Mouse (Mus musculus): Measurements from ENCODE around the gene Midn.
A peak's percentile ranks its signal among the peaks of the same experiment; 100 is the strongest.

Midn gene

GRCm38 (mm10) chr10:80172527-80173292 is 24.6 kb downstream of the Midn start, which contains the start of gene 1600002K03Rik:
1600002K03Rik (plus strand) TSS chr10:80172944.
- DNase-seq = peak; percentile 84

- peak; percentile 23 for DNase-seq
Observed at GRCm38 (mm10) chr10:80173358-80173757, 25.3 kb downstream of the Midn start.

GRCm38 (mm10) chr10:80173955-80174640 is 26.0 kb downstream of the Midn start:
- no peak for DNase-seq

- peak; percentile 40 for DNase-seq
Observed at GRCm38 (mm10) chr10:80174705-80175104, 26.6 kb downstream of the Midn start.

- DNase-seq = peak; percentile 24
Observed at GRCm38 (mm10) chr10:80175536-80176269, 27.6 kb downstream of the Midn start.

GRCm38 (mm10) chr10:80176270-80176834 is 28.3 kb downstream of the Midn start:
- DNase-seq = no peak

GRCm38 (mm10) chr10:80177441-80178279 is 29.6 kb downstream of the Midn start:
- DNase-seq = no peak

GRCm38 (mm10) chr10:80179068-80180051 is 31.3 kb downstream of the Midn start, which contains the start of gene Efna2:
Efna2 (plus strand) TSS chr10:80179482.
- peak; percentile 65 for DNase-seq

- DNase-seq = no peak
Observed at GRCm38 (mm10) chr10:80180288-80180687, 32.2 kb downstream of the Midn start.

- no peak for DNase-seq
Observed at GRCm38 (mm10) chr10:80180823-80181222, 32.8 kb downstream of the Midn start.

GRCm38 (mm10) chr10:80182547-80182946 is 34.5 kb downstream of the Midn start:
- no peak for DNase-seq

GRCm38 (mm10) chr10:80186649-80187048 is 38.6 kb downstream of the Midn start:
- no peak for DNase-seq

GRCm38 (mm10) chr10:80187739-80188138 is 39.7 kb downstream of the Midn start:
- no peak for DNase-seq

GRCm38 (mm10) chr10:80188453-80189024 is 40.5 kb downstream of the Midn start:
- no peak for DNase-seq

GRCm38 (mm10) chr10:80189999-80190398 is 41.9 kb downstream of the Midn start:
- DNase-seq = no peak

- peak; percentile 62 for DNase-seq
Observed at GRCm38 (mm10) chr10:80190491-80191051, 42.5 kb downstream of the Midn start.

- DNase-seq = peak; percentile 2
Observed at GRCm38 (mm10) chr10:80193976-80194375, 45.9 kb downstream of the Midn start.

- DNase-seq = peak; percentile 2
Observed at GRCm38 (mm10) chr10:80194441-80194840, 46.4 kb downstream of the Midn start.

GRCm38 (mm10) chr10:80196167-80196566 is 48.1 kb downstream of the Midn start:
- DNase-seq = peak; percentile 1

Data from right cerebral cortex, postnatal 14 days (tissue).